Mouse (Mus musculus): ENCODE measurements around the gene 1300017J02Rik.

- TF ChIP-seq EP300 (IDR thresholded peaks at IDR 0.05) (no peak), CTCF (IDR thresholded peaks at IDR 0.05) (no peak)
Observed at GRCm38 (mm10) chr9:103226806-103227205, 78.1 kb downstream of the 1300017J02Rik start.

All from lung, postnatal 0 days (tissue).